Mouse (Mus musculus): Measurements from ENCODE around the gene Rrn3.

Rrn3 gene

DNA sequence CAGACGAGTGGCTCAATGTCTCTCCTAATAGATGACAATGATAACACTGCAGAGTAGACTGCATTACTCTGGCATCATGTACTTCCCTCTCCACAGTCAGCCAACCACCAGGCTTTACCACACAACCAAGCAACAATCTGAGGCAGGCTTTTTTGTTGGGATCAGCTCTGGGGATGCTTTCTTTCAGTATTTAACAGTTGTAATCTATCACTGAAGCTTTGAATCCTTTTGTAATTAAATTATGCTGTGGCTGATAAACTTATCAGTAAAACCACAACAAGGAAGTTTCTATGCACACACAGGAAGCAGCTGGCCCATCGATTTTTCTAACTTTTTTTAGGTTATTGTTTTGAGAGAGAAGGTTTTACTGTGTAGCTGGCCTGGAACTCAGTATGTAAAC lies 67.8 kb downstream of the Rrn3 start:
- DNase-seq (ENCODE audit: low read depth, low spot score), result no peak

DNA sequence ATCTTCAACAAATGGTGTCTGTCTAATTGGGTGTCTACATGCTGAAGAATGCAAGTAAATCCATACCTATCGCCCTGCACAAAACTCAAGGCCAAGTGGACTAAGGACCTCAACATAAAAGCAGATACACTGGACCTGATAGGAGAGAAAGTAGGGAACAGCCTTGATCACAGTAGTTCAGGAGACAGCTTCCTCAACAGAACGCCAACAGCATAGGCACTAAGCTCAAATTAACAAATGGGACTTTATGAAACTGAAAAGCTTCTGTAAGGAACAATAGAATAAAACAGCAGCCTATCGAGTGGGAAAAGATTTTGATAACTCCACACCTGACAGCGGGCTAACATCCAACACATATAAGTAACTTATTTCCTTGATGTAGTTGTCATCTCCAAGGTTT lies 70.9 kb downstream of the Rrn3 start:
- no peak for DNase-seq (ENCODE audit: low read depth, low spot score)

DNA sequence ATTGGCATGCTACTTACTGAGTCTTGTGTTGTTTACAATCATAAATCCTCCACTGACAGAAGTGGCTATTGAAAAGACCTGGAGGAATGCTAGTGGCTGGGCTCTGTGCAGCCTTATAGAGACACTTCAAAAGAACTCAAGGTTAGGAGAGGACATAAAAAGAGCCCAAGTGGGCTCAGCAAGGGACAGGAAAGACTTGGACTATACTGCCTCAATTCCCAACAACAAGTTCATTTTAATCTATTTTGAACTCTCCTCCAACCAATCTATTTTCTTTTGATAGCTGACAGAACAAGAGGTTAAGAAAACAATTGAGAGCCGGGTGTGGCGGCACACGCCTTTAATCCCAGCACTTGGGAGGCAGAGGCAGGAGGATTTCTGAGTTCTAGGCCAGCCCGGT lies 73.4 kb downstream of the Rrn3 start:
- DNase-seq (ENCODE audit: low read depth, low spot score), result no peak

Data from mesoderm, embryonic 11.5 days (tissue).